Comparison of ENCODE assay signal across 11 mouse cellular contexts in the genomic region with DNA sequence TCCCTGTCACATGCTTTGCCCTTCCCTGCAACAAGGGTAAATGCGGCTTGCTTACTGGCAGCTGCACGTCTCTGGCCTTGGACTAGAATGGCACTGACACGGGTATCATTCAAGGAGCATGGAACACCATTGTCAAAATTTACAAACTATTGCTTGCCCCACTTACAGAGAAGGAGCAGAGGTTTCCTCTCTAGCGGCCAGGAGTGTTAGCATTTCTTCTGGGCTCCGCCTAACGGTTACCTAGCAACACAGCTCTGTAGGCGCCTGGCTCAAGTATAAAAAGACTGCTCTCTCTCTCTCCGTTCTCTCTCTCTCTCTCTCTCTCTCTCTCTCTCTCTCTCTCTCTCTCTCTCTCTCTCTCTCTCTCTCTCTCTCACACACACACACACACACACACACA. TPM values are rescaled to one million over a fixed set of nuclear protein-coding genes. Genes with fewer than 3 reads are reported as not detected.
DNase-seq lines count a peak whose midpoint lies in the region; ATAC-seq and TF ChIP-seq lines count a peak whose summit lies in the region.
"Had no signal": no experiment of that assay in that cellular context is flagged by ENCODE, and none has a peak within 500 bp of the region (broad histone marks: within the 10 kb centered on the region; RNA-seq: fewer than 3 reads in every experiment).

No protein-coding gene starts in this region.

- in situ Hi-C loops in ES-E14 (cut with MboI; ENCODE audit: low sequenced_read_pairs in 2 of 2, unreplicated experiment in 2 of 2): no loop called here

- no peaks in the 10 kb centered on the region for H3K79me2 ChIP-seq in heart, adult 2 months (replicated peaks; ENCODE audit: control insufficient read depth, insufficient read depth, low read length)

- intact Hi-C loops in heart, postnatal 10 days (cut with DNase I): no loop called here
- intact Hi-C loops in heart, adult 2 months (cut with DNase I): loop anchor here (5.0 kb wide), 1 partner anchor 205 kb away; a partner anchor contains a TSS

- H3K4me2 ChIP-seq in limb, embryonic 14.5 days (replicated peaks; ENCODE audit: low read depth, low read length, severe bottlenecking): peak overlapping the region; percentile 23

- TF ChIP-seq CTCF in heart, adult 2 months (IDR thresholded peaks at IDR 0.05): no peak

- H3K9ac ChIP-seq in heart, adult 2 months (ENCODE audit: low read depth, low read length): no peak overlapping the region
- no peak overlapping the region for H3K9ac ChIP-seq in ES-E14 (ENCODE audit: insufficient read depth, low read depth, low read length, poor library complexity, severe bottlenecking)
- H3K9ac ChIP-seq in limb, embryonic 14.5 days (ENCODE audit: low read depth, low read length, severe bottlenecking): no peak overlapping the region

- no peaks in the 10 kb centered on the region for H3K36me3 ChIP-seq in heart, adult 2 months (ENCODE audit: control insufficient read depth, insufficient read depth, low read length)
- no peaks in the 10 kb centered on the region for H3K36me3 ChIP-seq in ES-E14 (ENCODE audit: control insufficient read depth, insufficient read depth, low read length, poor library complexity, severe bottlenecking)
- no peaks in the 10 kb centered on the region for H3K36me3 ChIP-seq in limb, embryonic 14.5 days (ENCODE audit: control insufficient read depth, insufficient read depth, low read length)

- no peak for TF ChIP-seq EP300 in heart, adult 2 months (IDR thresholded peaks at IDR 0.05; ENCODE audit: insufficient read depth, low read depth, low read length)

- WGBS in heart, adult 2 months: 15% methylated on average over 8 of the region's 8 CpGs
- WGBS in limb, embryonic 14.5 days: 24% methylated on average over 8 of the region's 8 CpGs

- H3K9me3 ChIP-seq in ES-E14 (ENCODE audit: control insufficient read depth, insufficient read depth, low read depth, low read length): no peaks in the 10 kb centered on the region
- no peaks in the 10 kb centered on the region for H3K9me3 ChIP-seq in limb, embryonic 14.5 days (ENCODE audit: control insufficient read depth, low read length)
- H3K9me3 ChIP-seq: megakaryocyte, embryonic 14.5 days had no signal

- no peaks in the 10 kb centered on the region; the same call in 1 of the 2 replicates for H3K4me1 ChIP-seq in heart, adult 2 months (ENCODE audit: control insufficient read depth, insufficient read depth, low read length)
- peaks cover 0 to 7% of the 10 kb centered on the region in 2 experiments; a peak in 1 of 4 replicates for H3K4me1 ChIP-seq in ES-E14 (ENCODE audit: control insufficient read depth in 2 of 2, insufficient read depth in 2 of 2, low read length in 2 of 2, poor library complexity in 1 of 2)
- H3K4me1 ChIP-seq in limb, embryonic 14.5 days (ENCODE audit: control insufficient read depth, insufficient read depth, low read length): peaks cover 8% of the 10 kb centered on the region; the same call in 1 of the 2 replicates

- no peak overlapping the region for H3K27ac ChIP-seq in heart, adult 2 months
- H3K27ac ChIP-seq in ES-E14 (ENCODE audit: insufficient read depth, low read depth, low read length, poor library complexity, severe bottlenecking): peak overlapping the region; percentile 89; the same call in 1 of the 2 replicates
- no peak overlapping the region for H3K27ac ChIP-seq in limb, embryonic 14.5 days (replicated peaks; ENCODE audit: low read depth, low read length)

- TF ChIP-seq POLR2A in heart, adult 2 months (IDR thresholded peaks at IDR 0.05; ENCODE audit: insufficient read depth, low read depth, low read length): no peak
- TF ChIP-seq POLR2A in limb, embryonic 14.5 days (IDR thresholded peaks at IDR 0.05; ENCODE audit: borderline replicate concordance, extremely low read depth, insufficient read depth, insufficient read length): no peak

- ATAC-seq in limb, embryonic 14.5 days (ENCODE audit: low FRiP score, low read depth): peak; percentile 42; the same call in 1 of the 2 replicates

- H3K4me3 ChIP-seq in heart, adult 2 months: no peak overlapping the region
- peak overlapping the region; percentile 2 to 16; a peak in 3 of 4 replicates for H3K4me3 ChIP-seq in ES-E14 (ENCODE audit: insufficient read depth in 1 of 2, low read depth in 1 of 2, low read length in 2 of 2, poor library complexity in 1 of 2, severe bottlenecking in 1 of 2)
- no peak overlapping the region for H3K4me3 ChIP-seq in limb, embryonic 14.5 days (replicated peaks; ENCODE audit: low read length)
- H3K4me3 ChIP-seq: megakaryocyte, embryonic 14.5 days had no signal

- no peaks in the 10 kb centered on the region for H3K27me3 ChIP-seq in heart, adult 2 months (ENCODE audit: control insufficient read depth, insufficient read depth, low read length)
- H3K27me3 ChIP-seq in limb, embryonic 14.5 days (ENCODE audit: control insufficient read depth, insufficient read depth, low read length): no peaks in the 10 kb centered on the region
- H3K27me3 ChIP-seq: megakaryocyte, embryonic 14.5 days had no signal

- peak; percentile 17 to 36 for DNase-seq in heart, postnatal 10 days
- no peak for DNase-seq in heart, adult 2 months
- DNase-seq in 416B (ENCODE audit: low read depth) (peak; percentile 27), ES-E14 (ENCODE audit: low read depth, low spot score) (peak; percentile 71)
- peak; percentile 84 for DNase-seq in limb, embryonic 14.5 days (ENCODE audit: low spot score)
- no peak for DNase-seq in cerebellum, adult 9-10 months
- no peak for DNase-seq in gastrocnemius, postnatal 25 days
- no peak for DNase-seq in natural killer cell, adult 2 months (ENCODE audit: low spot score in 2 of 2)
- DNase-seq: kidney, adult 2 months; right cerebral cortex, postnatal 14 days had no signal

TF ChIP-seq in ES-E14, 5 proteins besides CTCF, POLR2A, EP300 and RAD21:
- TF ChIP-seq ZNF384 (IDR thresholded peaks at IDR 0.05; ENCODE audit: low read depth, low read length) (no peak), MAFK (IDR thresholded peaks at IDR 0.05; ENCODE audit: insufficient read depth, low read depth, low read length) (no peak), ZC3H11A (IDR thresholded peaks at IDR 0.05; ENCODE audit: borderline replicate concordance, low read depth, low read length) (no peak), CHD2 (IDR thresholded peaks at IDR 0.05; ENCODE audit: low read depth, low read length) (no peak), HCFC1 (IDR thresholded peaks at IDR 0.05; ENCODE audit: borderline replicate concordance, insufficient read depth, low read length) (no peak)

RNA-seq across cellular contexts. Expression of a gene that starts 3.5 kb away (rescaled TPM):
- total RNA-seq in heart, postnatal 10 days (2021): 10 to 100 TPM in 1 of 2 experiments, 1 to 10 TPM in 1; 9.6 to 10.2 TPM
- 10 to 100 TPM in 1 of 2 experiments, 1 to 10 TPM in 1; 6.4 to 11.0 TPM for total RNA-seq in heart, adult 2 months (2021)
- polyA plus RNA-seq in heart, adult 2 months (2012; rRNA removed): 11.7 and 17.8 TPM in 2 replicates
- total RNA-seq in ES-E14 (2012; rRNA removed): 15.8 and 18.4 TPM in 2 replicates
- 25.9 and 30.2 TPM in 2 replicates for polyA plus RNA-seq in limb, embryonic 14.5 days (2012; rRNA removed)
- 14.3 and 17.1 TPM in 2 replicates for polyA plus RNA-seq in limb, embryonic 14.5 days (2014; fragmentation: Nextera tagmentation; extraction: Ambion mirVana)
- 1 to 10 TPM; 3.2 TPM for total RNA-seq in gastrocnemius, postnatal 25 days (2021)

RNA-seq across cellular contexts. Expression of a gene that starts 8.9 kb away (rescaled TPM):
- 1 to 10 TPM; 4.2 to 5.4 TPM for total RNA-seq in heart, postnatal 10 days (2021)
- 10 to 100 TPM; 18.0 to 19.6 TPM for total RNA-seq in heart, adult 2 months (2021)
- 23.7 and 24.4 TPM in 2 replicates for polyA plus RNA-seq in heart, adult 2 months (2012; rRNA removed)
- 4.2 and 7.3 TPM in 2 replicates for total RNA-seq in ES-E14 (2012; rRNA removed)
- polyA plus RNA-seq in limb, embryonic 14.5 days (2012; rRNA removed): 10.0 and 14.2 TPM in 2 replicates
- polyA plus RNA-seq in limb, embryonic 14.5 days (2014; fragmentation: Nextera tagmentation; extraction: Ambion mirVana): 7.2 TPM in 2 replicates
- total RNA-seq in gastrocnemius, postnatal 25 days (2021): 10 to 100 TPM; 25.5 to 29.2 TPM

RNA-seq across cellular contexts. Expression of a gene that starts 49.6 kb away (rescaled TPM):
- total RNA-seq in heart, postnatal 10 days (2021): under 1 TPM; 0.12 to 0.69 TPM
- total RNA-seq in heart, adult 2 months (2021): under 1 TPM; 0.45 to 0.65 TPM
- 0.12 and 0.35 TPM in 2 replicates for polyA plus RNA-seq in heart, adult 2 months (2012; rRNA removed)
- total RNA-seq in ES-E14 (2012; rRNA removed): 23.5 and 24.3 TPM in 2 replicates
- polyA plus RNA-seq in limb, embryonic 14.5 days (2012; rRNA removed): 0.76 and 0.78 TPM in 2 replicates
- 0.21 and 0.54 TPM in 2 replicates for polyA plus RNA-seq in limb, embryonic 14.5 days (2014; fragmentation: Nextera tagmentation; extraction: Ambion mirVana)
- 1 to 10 TPM; 1.4 to 7.2 TPM for total RNA-seq in gastrocnemius, postnatal 25 days (2021)

Comparison
In these comparisons a context has a peak if more than half of its experiments do, and no peak if none do; other contexts are left out.
1. DNase-seq: peak in heart, postnatal 10 days (2 of 2), 416B (single experiment), ES-E14 (single experiment) and limb, embryonic 14.5 days (single experiment); none in heart, adult 2 months (0 of 2), cerebellum, adult 9-10 months (single experiment), gastrocnemius, postnatal 25 days (single experiment) and natural killer cell, adult 2 months (0 of 2).
2. H3K4me3 ChIP-seq: peak in ES-E14 (2 of 2); none in heart, adult 2 months (single experiment) and limb, embryonic 14.5 days (single experiment).